Mouse (Mus musculus): Measurements from ENCODE around the gene Cyth3. TPM values are rescaled to one million over a fixed set of nuclear protein-coding genes. Genes with fewer than 3 reads are reported as not detected.

The Cyth3 gene
- polyA plus RNA-seq, 1 experiment from 2014 or later = 31.5 TPM

DNA sequence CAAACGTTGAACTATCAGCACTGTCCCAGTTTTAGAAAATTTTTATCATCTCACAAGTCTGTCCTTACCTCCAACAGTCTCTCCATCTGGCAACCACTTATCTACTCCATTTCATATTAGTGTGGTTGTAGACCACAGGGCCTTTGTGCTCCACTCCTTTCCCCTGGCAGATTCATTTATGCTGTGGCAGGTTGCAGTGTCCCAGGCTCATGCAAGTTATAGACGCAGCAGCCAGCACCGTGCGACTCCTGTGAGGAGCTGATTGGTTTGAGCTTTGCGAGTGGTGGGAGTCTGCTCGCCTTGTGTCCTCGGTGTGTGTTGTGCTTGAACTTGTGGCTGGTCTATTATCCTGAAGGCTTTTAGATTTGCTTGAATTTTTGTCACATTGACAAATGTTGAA is 17.6 kb downstream of the Cyth3 start:
- Histone ChIP-seq H3K27ac (no peak overlapping the region), H3K9ac (replicated peaks) (no peak overlapping the region), H3K9me3 (no peaks in the 10 kb centered on the region), H3K4me2 (replicated peaks) (no peak overlapping the region), H3K4me3 (replicated peaks) (no peak overlapping the region), H3K36me3 (no peaks in the 10 kb centered on the region), H3K27me3 (no peaks in the 10 kb centered on the region), H3K4me1 (replicated peaks) (peaks cover 12% of the 10 kb centered on the region)
- 91% methylated on average over 7 of the region's 7 CpGs for WGBS
- ATAC-seq = no peak

DNA sequence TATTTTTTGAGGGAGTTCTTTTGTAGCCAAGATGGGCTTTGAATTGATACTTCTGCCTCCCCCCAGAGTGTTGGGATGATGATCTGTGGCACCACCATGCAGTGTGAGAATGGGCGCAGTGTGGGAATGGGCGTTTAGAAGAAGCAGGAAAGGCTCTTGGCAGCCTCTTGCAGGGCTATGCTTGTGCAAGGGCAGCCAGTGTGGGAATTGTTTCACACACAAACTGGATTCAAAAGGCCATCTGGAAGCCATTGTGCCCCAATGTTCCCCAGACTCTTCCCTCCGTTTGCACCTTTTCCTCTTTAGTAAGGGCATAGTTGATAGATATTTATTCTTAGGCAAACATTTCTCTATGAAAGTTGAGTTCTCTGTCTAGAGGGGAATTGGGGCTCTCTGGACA is 19.3 kb downstream of the Cyth3 start:
- no peaks in the 10 kb centered on the region for H3K27me3 ChIP-seq
- H3K4me1 ChIP-seq (replicated peaks) = peaks cover 6% of the 10 kb centered on the region; the same call in 1 of the 2 replicates
- no peak overlapping the region for H3K9ac ChIP-seq (replicated peaks)
- ATAC-seq = no peak
- 82% methylated on average over 3 of the region's 3 CpGs for WGBS
- H3K4me2 ChIP-seq (replicated peaks) = no peak overlapping the region
- H3K4me3 ChIP-seq (replicated peaks) = no peak overlapping the region
- H3K9me3 ChIP-seq = no peaks in the 10 kb centered on the region
- no peak overlapping the region for H3K27ac ChIP-seq
- H3K36me3 ChIP-seq = no peaks in the 10 kb centered on the region

DNA sequence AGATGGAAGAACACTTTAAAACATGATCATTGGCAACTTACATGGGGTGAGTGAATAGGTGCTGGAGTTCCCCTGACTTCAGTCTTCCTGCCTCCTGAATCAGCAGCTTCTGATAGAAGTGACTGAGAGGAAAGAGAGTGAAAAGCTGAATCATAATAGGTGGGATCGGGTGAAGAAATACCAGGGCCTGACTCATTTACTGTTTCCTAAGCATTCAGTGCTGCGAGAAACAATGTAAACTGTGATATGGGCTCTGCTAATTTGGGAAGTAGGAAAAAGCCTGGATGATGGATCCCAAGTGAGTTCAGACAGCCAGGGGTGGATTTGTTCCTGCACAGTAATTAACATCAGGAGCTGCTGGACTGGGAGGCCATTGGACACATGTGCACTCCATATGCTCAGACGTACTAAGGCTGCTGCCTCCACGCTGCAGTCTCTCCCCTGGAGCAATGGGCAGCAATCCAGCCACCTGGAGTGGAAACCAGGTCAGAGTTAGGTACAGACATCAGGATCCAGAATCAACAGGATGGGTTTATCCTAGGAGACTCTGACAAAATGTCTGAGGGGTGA is 20.1 kb downstream of the Cyth3 start:
- 63% methylated on average over 4 of the region's 4 CpGs for WGBS
- Histone ChIP-seq H3K9ac (replicated peaks) (no peak overlapping the region), H3K36me3 (no peaks in the 10 kb centered on the region), H3K4me2 (replicated peaks) (no peak overlapping the region), H3K4me1 (replicated peaks) (peaks cover 6% of the 10 kb centered on the region; the same call in 1 of the 2 replicates), H3K9me3 (no peaks in the 10 kb centered on the region), H3K27ac (no peak overlapping the region), H3K4me3 (replicated peaks) (no peak overlapping the region), H3K27me3 (no peaks in the 10 kb centered on the region)
- ATAC-seq = no peak

DNA sequence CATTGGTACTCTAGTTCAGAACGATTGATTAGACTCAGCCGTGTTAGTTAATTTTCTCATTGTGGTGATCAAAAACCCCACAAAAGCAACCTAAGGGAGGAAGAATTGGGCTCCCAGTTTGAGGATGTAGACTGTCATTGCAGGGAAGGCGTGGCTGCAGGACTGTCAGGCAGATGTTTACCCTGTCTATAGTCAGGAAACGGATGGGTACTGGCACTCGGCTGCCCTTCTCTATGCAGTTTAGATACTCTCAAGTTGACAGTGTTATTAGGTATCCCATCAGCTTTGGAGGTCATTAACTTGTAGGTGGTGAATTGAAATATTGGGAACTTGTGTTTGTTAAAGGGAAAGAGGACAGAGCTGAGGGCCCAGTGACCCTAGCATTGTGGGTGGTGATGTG is 23.7 kb downstream of the Cyth3 start:
- no peak for ATAC-seq
- 84% methylated on average over 5 of the region's 5 CpGs for WGBS
- Histone ChIP-seq H3K9ac (replicated peaks) (no peak overlapping the region), H3K4me2 (replicated peaks) (no peak overlapping the region), H3K4me1 (replicated peaks) (peaks cover 6% of the 10 kb centered on the region; the same call in 1 of the 2 replicates), H3K27me3 (no peaks in the 10 kb centered on the region), H3K4me3 (replicated peaks) (no peak overlapping the region), H3K36me3 (no peaks in the 10 kb centered on the region), H3K27ac (no peak overlapping the region), H3K9me3 (0 out of 2 replicates have a peak, but pooled peaks cover 3% of the 10 kb centered on the region)

DNA sequence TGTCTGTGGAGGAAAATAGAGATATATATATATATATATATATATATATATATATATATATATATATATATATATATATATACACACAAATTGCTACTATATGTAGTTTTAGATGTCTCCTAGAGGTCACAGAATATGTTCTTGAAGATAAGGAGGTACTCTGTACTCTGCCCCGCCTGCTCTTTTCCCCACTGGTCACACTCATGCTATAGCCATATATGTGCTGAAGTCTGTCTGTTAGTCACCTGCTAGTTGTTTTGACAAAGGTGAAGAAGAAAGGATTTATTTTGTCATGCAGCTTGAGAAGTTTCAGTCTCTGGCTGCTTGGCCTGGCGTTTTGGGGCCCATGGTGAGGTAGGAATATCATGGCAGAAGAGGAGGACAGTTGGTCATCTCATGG is 25.2 kb downstream of the Cyth3 start:
- no peak for ATAC-seq
- Histone ChIP-seq H3K27ac (no peak overlapping the region), H3K4me2 (replicated peaks) (no peak overlapping the region), H3K9ac (replicated peaks) (no peak overlapping the region), H3K4me1 (replicated peaks) (peaks cover 4% of the 10 kb centered on the region; the same call in 1 of the 2 replicates), H3K27me3 (no peaks in the 10 kb centered on the region), H3K36me3 (no peaks in the 10 kb centered on the region), H3K9me3 (0 out of 2 replicates have a peak, but pooled peaks cover 3% of the 10 kb centered on the region), H3K4me3 (replicated peaks) (no peak overlapping the region)
- 91% methylated on average over 2 of the region's 2 CpGs for WGBS

DNA sequence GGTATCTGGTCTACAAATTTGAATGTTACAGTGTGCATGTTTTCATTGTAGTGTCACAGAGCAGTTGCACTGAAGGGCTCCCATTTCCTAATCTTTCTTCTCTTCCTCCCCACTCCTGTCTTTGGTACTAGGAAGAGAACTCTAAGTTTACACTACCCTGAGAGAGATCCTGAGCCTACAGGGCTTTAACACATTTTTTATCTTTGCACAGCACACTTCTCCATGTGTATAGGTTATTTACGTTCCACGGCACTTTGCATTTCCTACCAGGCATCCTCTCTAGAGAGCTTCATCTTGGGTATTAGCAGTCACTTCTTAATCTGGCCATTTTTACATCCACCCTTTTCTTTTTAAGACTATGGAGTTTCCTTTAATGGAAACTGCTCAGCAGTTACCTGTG is 25.8 kb downstream of the Cyth3 start:
- H3K4me3 ChIP-seq (replicated peaks) = no peak overlapping the region
- 87% methylated on average over 2 of the region's 2 CpGs for whole genome bisulfite sequencing
- H3K27ac ChIP-seq = no peak overlapping the region
- no peak overlapping the region for H3K4me2 ChIP-seq (replicated peaks)
- no peaks in the 10 kb centered on the region for H3K4me1 ChIP-seq (replicated peaks)
- H3K27me3 ChIP-seq = no peaks in the 10 kb centered on the region
- no peak for ATAC-seq
- H3K36me3 ChIP-seq = no peaks in the 10 kb centered on the region
- H3K9me3 ChIP-seq = 0 out of 2 replicates have a peak, but pooled peaks cover 3% of the 10 kb centered on the region
- H3K9ac ChIP-seq (replicated peaks) = no peak overlapping the region

DNA sequence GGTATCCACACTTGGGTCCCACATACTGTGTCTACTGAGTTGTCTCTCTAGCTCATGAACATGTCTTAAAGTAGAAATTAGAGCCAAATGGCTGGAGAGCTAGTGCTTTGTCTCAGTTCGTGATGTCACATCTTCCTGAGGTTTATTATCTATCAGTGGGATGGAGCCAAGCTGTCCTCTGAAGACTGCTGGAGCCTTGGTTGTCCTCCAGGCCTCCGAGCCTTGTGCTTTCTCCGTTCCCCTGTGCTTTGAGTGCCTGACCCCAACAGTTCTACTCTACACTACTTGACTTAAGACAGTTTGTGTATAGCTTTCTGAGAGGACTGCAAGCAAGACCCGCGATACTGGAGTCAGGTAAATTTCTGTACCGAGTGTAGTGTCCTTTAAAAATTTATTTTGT is 26.9 kb downstream of the Cyth3 start:
- 0 out of 2 replicates have a peak, but pooled peaks cover 3% of the 10 kb centered on the region for H3K9me3 ChIP-seq
- H3K4me2 ChIP-seq (replicated peaks) = no peak overlapping the region
- H3K27ac ChIP-seq = no peak overlapping the region
- H3K4me3 ChIP-seq (replicated peaks) = no peak overlapping the region
- no peak for ATAC-seq
- 94% methylated on average over 6 of the region's 6 CpGs for WGBS
- no peak overlapping the region for H3K9ac ChIP-seq (replicated peaks)
- H3K36me3 ChIP-seq = no peaks in the 10 kb centered on the region
- no peaks in the 10 kb centered on the region for H3K4me1 ChIP-seq (replicated peaks)
- no peaks in the 10 kb centered on the region for H3K27me3 ChIP-seq

DNA sequence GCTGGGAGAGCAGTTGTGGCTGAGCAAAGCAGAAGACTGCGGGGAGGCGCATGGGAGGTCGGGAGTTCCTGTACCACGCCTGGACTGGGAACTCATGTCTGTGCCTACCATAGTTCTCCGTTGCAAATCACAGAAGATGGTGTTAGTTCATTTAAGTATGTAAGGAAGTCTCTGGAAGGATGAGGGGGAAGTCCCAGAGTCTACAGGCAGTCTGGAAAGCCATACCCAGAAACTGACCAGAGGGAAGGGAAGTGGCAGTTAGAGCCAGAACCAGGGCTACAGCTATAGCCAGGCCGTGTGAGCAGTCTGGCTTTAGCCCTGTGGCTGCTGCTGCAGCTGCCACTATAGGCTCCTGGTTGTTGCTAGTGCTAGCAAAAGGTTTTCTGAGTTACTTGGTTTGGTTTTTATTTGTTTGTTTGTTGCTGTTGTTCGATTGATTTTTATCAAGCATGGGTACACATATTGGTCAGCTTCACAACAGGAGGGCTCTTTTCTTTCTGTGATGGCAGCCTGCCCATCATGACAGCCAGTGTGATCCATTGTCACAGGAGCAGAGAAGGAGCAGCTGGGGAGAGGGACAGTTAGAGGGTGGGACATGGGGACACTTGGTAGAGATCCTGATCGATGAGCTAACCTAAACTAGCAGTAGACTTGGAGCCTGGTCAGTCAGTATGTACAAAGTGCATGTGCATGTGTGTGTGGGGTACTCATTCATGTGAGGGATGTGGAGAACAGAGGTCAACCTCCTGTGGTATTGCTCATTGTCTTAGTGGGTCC is 29.8 kb downstream of the Cyth3 start:
- Histone ChIP-seq H3K9ac (replicated peaks) (no peak overlapping the region), H3K4me3 (replicated peaks) (no peak overlapping the region), H3K9me3 (0 out of 2 replicates have a peak, but pooled peaks cover 3% of the 10 kb centered on the region), H3K27me3 (no peaks in the 10 kb centered on the region), H3K27ac (no peak overlapping the region), H3K36me3 (no peaks in the 10 kb centered on the region), H3K4me2 (replicated peaks) (no peak overlapping the region), H3K4me1 (replicated peaks) (peaks cover 14% of the 10 kb centered on the region; the same call in 1 of the 2 replicates)
- WGBS = 83% methylated on average over 8 of the region's 8 CpGs
- no peak for ATAC-seq

DNA sequence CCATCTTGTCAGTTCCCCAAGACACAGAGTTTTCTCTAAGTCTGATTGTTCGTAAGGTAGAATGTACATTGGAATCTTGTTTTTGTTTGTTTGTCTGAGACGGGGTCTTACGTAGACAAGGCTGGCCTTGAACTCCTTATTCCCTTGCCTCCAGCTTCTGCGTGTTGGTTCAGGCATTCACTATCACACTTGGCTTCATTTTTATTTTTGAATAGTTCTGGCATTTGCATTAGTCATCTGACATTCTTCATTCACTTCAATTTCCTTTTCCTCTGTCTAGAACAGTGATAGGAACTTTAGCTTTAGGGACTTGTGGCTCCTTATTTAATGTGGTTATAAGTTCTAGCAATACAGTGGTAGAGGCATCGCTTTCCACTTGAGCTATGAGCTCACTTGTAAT is 31.2 kb downstream of the Cyth3 start:
- no peaks in the 10 kb centered on the region for H3K36me3 ChIP-seq
- H3K27me3 ChIP-seq = no peaks in the 10 kb centered on the region
- no peak overlapping the region for H3K27ac ChIP-seq
- no peak for ATAC-seq
- 95% methylated on average over 5 of the region's 5 CpGs for WGBS
- H3K9me3 ChIP-seq = 0 out of 2 replicates have a peak, but pooled peaks cover 3% of the 10 kb centered on the region
- H3K4me1 ChIP-seq (replicated peaks) = peaks cover 14% of the 10 kb centered on the region; the same call in 1 of the 2 replicates
- no peak overlapping the region for H3K4me2 ChIP-seq (replicated peaks)
- H3K4me3 ChIP-seq (replicated peaks) = no peak overlapping the region
- no peak overlapping the region for H3K9ac ChIP-seq (replicated peaks)

DNA sequence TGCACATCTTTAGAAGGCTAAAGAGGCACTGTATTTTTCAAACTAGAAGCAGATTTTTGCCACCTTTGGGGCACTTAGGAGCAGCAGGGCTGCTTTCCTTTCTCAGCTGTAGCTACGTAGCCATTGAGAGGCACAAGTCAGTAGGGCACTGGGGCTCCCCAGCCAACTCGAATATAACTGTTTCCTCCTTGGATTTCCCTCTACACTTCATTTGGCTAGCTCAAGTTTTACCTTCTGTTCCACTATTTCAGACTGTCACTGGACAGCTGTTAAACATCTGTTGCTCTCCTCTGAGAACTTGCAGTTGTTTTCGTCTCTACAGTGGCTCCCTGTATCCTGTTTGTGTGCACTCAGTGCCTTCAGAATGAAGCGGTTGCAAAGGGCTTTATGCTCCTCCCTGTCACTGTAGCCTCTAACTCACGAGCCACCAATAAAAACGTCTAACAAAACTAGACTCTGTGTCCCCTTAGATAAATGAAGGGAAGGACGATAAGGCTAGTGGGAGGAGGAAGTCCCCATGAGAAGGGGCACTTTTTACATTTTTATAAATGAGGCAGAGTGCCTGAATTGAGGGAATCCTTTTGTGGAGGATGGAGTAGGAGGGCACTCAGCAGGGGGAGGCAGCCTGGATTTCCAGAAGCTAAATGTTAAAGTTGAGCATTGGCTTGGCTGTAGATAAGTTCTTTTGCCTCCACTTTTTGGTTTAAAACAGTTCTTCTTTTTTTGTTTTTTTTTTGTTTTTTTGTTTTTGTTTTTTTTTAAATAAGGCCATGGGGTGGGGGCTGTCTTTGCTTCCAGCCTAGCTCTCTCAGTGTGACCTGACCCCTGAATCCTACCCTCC is 32.6 kb downstream of the Cyth3 start:
- Histone ChIP-seq H3K4me3 (replicated peaks) (no peak overlapping the region), H3K4me2 (replicated peaks) (no peak overlapping the region), H3K4me1 (replicated peaks) (peaks cover 14% of the 10 kb centered on the region; the same call in 1 of the 2 replicates), H3K27ac (no peak overlapping the region), H3K9me3 (0 out of 2 replicates have a peak, but pooled peaks cover under 1% of the 10 kb centered on the region), H3K36me3 (no peaks in the 10 kb centered on the region), H3K9ac (replicated peaks) (no peak overlapping the region), H3K27me3 (no peaks in the 10 kb centered on the region)
- no peak for ATAC-seq
- 28% methylated on average over 7 of the region's 7 CpGs for WGBS

DNA sequence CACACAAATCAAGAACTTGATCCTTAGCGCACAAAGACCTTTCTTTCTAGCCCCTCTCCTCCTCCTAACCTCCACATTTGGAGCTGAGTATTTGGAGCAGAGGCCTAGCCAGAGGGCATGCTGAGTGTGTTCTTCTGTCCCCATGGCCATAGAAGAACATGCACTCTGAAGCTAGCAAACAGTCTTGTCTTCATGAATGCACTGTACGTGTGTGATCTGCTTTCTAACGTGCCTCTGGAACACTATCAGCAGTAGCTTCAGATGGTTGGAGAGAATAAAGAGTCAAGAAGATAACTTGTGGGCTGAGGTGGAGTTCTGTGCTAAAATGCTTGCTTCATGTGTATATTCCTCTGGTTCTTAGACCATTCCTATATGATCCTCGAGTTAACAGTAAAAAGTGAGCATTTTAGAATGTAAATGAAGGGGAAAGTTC is 33.3 kb downstream of the Cyth3 start:
- ATAC-seq = no peak
- Histone ChIP-seq H3K4me3 (replicated peaks) (no peak overlapping the region), H3K36me3 (no peaks in the 10 kb centered on the region), H3K4me2 (replicated peaks) (no peak overlapping the region), H3K27ac (no peak overlapping the region), H3K4me1 (replicated peaks) (peaks cover 14% of the 10 kb centered on the region; the same call in 1 of the 2 replicates), H3K9me3 (no peaks in the 10 kb centered on the region), H3K27me3 (no peaks in the 10 kb centered on the region), H3K9ac (replicated peaks) (no peak overlapping the region)
- 69% methylated on average over 4 of the region's 4 CpGs for WGBS

Measured in midbrain, embryonic 13.5 days (tissue).